Mouse (Mus musculus) left cerebral cortex, postnatal 10 days (tissue): ENCODE results near the gene Ajap1. TPM values are rescaled to one million over a fixed set of nuclear protein-coding genes. Genes with fewer than 3 reads are reported as not detected.

Experiments
- DNase-seq, 2 experiments: peaks; one replicate each; pipeline ENCODE4 v3.0.0; 2021 to 2022; ENCODE audit warnings: low spot score in 2 of 2, mixed read lengths in 1 of 2; ENCODE audit errors: extremely low spot score in 1 of 2
- intact Hi-C: fragments of 180-260 bp; cut with DNase I; formaldehyde crosslinking; loops from one replicate; pipeline ENCODE4 v1.15.1; 2025
- total RNA-seq, 2 experiments: library from RNA; stranded (reverse); gene quantifications; 2 replicates each; pipeline ENCODE4 v1.2.3; 2021

The Ajap1 gene
- total RNA-seq: 10 to 100 TPM; 53.4 to 58.1 TPM

DNA sequence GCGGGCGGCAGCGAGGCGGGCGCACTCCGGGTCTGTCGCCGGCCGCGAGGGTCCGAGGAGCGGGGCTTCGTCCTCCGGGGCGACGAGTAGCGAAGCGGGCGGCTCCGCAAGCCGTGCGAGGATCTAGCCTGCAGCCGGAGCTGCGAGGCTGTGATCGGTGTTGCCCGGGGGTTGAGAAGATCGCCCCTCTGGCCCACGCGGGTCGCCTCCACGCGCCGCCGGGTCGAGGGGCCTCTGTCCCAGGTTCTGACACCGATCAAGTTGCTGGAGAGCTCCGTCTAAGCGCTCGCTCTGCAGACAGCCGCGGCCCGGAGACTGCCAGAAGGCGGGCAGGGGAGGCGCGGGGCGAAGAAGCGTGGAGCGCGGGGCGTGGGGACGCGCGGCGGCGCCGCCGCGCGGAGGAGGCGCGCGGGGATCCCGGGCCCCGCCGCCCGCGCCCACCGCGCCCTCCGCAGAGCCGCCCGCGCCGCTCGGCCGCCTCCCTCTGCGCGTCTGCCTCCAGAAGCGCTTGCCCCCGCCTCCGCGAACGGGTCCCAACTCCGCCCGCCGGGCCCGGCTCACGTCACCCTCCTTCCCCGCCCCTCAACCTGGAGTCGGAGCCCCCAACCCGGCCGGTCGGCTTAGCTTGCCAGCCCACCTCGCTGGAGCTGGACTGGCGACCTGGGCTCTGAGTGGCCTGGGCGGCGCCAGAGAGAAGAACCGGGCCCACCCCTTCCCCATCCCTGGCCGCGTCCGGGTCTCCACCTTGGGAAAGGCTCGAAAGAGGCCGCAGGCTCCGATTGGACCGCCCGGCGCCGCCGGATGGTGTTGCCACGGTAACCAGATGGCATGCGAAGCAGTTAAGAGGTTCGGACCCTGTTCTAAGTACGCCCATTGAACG, at the start of gene Ajap1:
Ajap1 (minus strand) TSS at position 353 of the 880 bp plus-strand sequence.
- peak; percentile 54 to 78 for DNase-seq
- intact Hi-C loops: loop anchor here (5.0 kb wide), 4 partner anchors 305 to 950 kb away; no protein-coding TSS in a partner anchor

DNA sequence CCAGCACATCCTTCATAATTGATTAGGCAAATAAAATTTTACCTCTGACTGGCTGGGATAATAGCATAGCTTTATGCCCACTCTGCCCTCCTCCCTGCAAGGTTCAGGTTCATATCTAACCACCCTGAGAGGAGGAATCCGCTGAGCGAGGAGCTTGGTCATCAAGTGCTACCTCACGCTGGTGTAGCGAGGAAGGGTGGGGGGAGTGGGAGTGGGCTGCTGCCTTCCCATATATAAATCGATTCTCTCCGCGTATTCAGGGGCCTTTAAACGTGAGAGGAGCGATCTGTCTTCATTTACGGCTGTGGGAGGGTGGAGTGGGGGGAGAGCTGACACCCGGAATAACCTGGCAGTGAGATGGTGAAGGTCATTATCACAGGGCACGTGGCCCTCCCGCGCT, 47.9 kb upstream of the Ajap1 start:
- intact Hi-C loops: no loop called here
- no peak for DNase-seq

DNA sequence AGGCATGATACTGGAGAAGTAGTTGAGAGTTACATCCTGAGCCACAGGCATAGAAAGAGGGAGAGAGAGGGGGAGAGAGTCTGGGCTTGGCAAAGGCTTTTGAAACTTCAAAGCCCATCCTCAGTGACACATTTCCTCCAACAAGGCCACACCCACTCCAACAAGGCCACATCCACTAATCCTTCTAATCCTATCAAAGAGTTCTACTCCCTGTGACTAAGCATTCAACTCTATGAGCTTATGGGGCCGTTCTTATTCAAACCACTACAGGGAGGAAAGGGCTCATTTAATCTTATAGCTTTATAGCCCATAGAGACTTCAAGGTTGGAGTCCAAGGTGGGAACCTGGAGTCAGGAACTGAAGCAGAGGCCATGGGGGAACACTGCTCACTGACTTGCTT, 39.0 kb upstream of the Ajap1 start:
- intact Hi-C loops: no loop called here
- DNase-seq: no peak

- no peak for DNase-seq
- intact Hi-C loops: no loop called here
Observed at GRCm38 (mm10) chr4:153519888-153520287, 37.3 kb upstream of the Ajap1 start.

DNA sequence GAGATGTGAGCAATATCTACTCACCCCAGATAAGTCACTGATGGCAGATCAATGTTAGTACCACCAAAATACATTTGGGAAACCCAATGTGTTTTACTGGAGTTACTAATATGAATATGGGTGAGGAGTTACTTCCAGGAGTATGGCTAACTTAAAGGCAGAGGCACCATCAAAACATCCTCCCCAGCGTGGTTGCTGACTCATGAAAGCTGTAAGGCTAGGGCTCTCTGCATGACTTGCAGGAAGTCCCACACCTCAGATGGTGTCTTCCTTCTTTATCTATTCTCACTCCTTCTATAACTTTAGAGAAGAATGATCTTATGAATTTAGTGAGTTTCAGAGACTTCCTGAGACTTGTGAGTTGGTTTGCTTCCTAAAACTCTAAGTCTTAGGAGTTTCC, 36.7 kb upstream of the Ajap1 start:
- intact Hi-C loops: no loop called here
- DNase-seq: no peak

- DNase-seq: no peak
- intact Hi-C loops: no loop called here
Observed at GRCm38 (mm10) chr4:153515786-153516185, 33.2 kb upstream of the Ajap1 start.

GRCm38 (mm10) chr4:153514071-153514470, 31.5 kb upstream of the Ajap1 start:
- no peak for DNase-seq

GRCm38 (mm10) chr4:153511530-153511929, 28.9 kb upstream of the Ajap1 start:
- no peak for DNase-seq
- intact Hi-C loops: no loop called here

More at GRCm38 (mm10) chr4:153514071-153514470, 31.5 kb upstream of the Ajap1 start:
- intact Hi-C loops: no loop called here

DNA sequence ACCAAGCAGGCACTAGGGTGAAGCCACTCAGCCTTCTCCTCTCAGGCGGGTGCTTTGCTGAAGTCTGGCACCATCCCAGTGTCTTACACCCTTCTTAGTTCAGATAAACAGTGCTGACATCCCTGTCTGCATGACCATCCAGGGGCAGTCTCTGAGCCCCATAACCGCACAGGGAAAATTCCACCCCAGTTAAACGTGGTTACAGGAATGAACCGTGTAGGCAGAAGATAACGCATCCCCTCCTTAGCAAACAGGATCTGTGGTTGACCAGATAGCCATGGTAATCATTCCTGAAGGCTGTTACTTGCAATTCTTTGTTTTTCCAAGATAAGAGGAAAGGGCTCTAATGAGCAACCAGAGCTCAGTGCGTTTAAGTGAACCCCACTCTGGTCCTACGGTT, 19.3 kb upstream of the Ajap1 start:
- intact Hi-C loops: no loop called here
- DNase-seq: no peak

DNA sequence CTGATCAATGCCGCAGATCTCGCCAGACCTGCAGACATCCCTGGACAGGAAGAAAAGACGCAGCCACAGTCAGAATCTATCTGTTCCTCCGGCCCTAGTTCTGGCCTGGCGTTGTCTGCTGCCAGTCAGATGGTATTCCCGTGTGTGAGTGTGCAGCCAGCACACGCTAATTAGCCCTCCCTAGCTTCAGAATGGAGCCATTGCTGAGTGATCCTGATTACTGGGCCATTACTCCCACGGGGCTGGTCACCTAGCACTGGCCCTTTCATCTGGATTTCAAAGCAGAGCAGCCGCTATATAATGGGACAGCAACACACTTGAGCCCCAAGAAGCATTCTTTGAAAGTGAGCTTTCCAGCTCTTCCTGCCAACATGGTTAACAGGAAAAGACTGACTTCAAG, 9.8 kb upstream of the Ajap1 start:
- intact Hi-C loops: no loop called here
- no peak for DNase-seq

- DNase-seq: no peak
- intact Hi-C loops: loop anchor here (5.0 kb wide), 1 partner anchor 453 kb away; no protein-coding TSS in a partner anchor
Observed at GRCm38 (mm10) chr4:153489116-153489515, 6.5 kb upstream of the Ajap1 start.

GRCm38 (mm10) chr4:153485913-153486312, 3.3 kb upstream of the Ajap1 start:
- no peak for DNase-seq
- intact Hi-C loops: loop anchor here (5.0 kb wide), 1 partner anchor 456 kb away; no protein-coding TSS in a partner anchor

GRCm38 (mm10) chr4:153484392-153484791, 1.8 kb upstream of the Ajap1 start:
- peak; percentile 71 to 82 for DNase-seq
- intact Hi-C loops: loop anchor here (5.0 kb wide), 4 partner anchors 307 to 952 kb away; no protein-coding TSS in a partner anchor

DNA sequence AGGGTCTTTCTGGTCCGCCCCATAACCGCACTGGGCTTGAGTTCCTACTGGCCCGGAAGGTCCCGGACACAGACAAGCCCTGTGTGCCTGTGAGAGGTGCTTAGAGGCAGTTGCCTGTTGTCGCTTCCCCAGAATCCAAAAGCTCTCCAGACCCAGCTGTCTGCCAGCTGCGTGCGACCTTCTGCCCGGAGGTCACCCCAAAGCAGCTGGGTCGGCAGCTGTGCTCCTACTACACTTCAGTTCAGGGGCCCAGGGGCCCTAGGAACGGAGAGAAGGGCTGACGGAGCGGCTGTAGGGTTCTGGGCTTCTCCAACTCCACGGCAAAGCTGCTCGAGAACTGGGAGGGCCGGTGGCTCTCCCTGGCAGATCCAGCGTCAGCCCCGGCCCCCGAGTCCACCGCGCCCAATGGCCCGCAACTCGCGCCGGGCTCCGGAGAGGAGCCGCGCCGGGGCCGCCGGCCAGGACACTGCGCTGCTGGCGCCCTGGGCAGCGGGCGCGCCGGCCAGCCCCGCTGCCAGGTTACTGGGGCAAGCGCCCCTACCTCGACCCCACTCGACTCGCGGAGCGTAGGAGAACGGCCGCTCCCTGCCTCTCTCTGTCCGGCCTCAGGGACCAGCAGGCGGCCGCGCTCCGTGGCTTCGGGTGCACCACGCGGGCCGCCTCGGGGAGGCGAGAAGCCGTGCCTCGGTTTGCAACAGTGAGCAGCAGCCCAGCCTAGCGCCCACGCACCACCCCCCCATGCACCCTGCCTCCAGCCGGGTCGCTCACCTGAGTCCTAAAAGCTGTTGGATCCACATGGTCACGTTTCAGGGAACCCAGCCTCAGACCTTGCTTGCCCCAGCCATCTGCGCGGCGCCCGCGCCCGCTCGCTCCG, 1.0 kb downstream of the Ajap1 start:
- peak in 1 of 2 experiments; percentile 53 for DNase-seq
- intact Hi-C loops: loop anchor here (2.0 to 5.0 kb wide), 5 partner anchors 304 to 949 kb away; no protein-coding TSS in a partner anchor

DNA sequence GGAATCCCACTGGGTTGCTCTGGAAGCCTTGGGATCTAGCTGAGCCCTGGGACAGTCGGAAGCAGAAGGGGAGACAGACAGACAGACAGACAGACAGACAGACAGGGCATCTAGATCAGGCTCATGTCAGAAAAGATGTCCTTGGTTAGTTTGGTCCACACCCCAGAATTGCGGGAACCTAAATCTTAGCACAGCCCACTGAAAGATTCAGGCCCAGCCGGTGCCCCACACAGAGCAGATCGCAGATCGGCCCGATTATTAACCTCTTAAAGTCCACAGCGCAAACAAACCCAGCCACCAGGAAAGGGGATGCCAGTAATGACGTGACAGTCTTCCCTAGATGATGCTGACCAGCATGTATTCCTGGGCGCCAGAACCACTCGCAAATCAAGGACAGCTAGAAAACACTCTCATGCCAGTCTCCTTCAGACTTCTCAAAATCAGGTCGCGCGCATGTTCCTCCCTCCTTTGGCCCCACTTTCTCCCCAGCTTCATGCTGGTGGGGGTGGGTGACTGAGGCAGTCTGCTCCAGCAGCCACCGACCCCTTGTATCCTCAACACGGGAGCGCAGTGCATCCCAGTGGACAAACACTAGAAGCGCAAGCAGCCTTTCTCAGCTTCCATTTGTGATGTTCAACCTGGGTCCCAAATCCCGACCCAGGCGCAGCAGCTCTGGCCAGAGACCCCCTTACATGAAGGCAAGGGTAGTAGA, 1.9 kb downstream of the Ajap1 start:
- intact Hi-C loops: loop anchor here (2.0 to 5.0 kb wide), 5 partner anchors 303 to 948 kb away; no protein-coding TSS in a partner anchor
- DNase-seq: peak; percentile 77 to 81

DNA sequence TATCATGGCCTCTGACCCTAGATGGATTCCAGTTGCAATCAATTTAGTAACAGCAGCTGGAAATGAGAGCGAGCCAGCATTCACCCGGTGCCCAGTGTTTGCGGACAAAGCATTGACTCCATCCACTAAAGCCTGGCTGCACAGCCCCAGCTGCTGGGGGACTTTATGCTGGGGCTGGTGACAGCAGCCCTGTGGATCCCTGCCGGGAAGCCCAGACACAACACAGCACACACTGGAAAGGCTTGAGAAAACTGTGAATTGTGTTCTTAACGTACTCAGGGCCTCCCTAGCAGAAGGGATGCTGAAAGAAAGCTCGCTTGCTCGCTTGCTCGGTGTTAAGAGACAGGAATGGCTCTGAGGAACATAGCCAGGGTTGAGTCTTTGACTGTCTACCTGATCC, 3.5 kb downstream of the Ajap1 start:
- no peak for DNase-seq
- intact Hi-C loops: loop anchor here (10.0 kb wide), 1 partner anchor 54 kb away; no protein-coding TSS in a partner anchor

GRCm38 (mm10) chr4:153473480-153474252, 8.9 kb downstream of the Ajap1 start:
- DNase-seq: no peak
- intact Hi-C loops: loop anchor here (10.0 kb wide), 1 partner anchor 49 kb away; no protein-coding TSS in a partner anchor

- DNase-seq: no peak
- intact Hi-C loops: loop anchor here (10.0 kb wide), 1 partner anchor 45 kb away; no protein-coding TSS in a partner anchor
Observed at GRCm38 (mm10) chr4:153469712-153470111, 12.9 kb downstream of the Ajap1 start.
